Mouse (Mus musculus) C2C12 (cell line): ENCODE data around the gene Wasf2.

Source experiments
- CTCF ChIP-seq: IDR thresholded peaks from one replicate; pipeline ENCODE4 v1.5.1; 2011; ENCODE audit not compliant: control insufficient read depth, insufficient read depth, insufficient read length
- MAX ChIP-seq: IDR thresholded peaks from one replicate; pipeline ENCODE4 v1.6.1; 2011; ENCODE audit warnings: mild to moderate bottlenecking, control low read depth
- USF1 ChIP-seq: IDR thresholded peaks from one replicate; pipeline ENCODE4 v1.6.1; 2011; ENCODE audit warnings: low read depth, mild to moderate bottlenecking, control low read depth, moderate library complexity

DNA sequence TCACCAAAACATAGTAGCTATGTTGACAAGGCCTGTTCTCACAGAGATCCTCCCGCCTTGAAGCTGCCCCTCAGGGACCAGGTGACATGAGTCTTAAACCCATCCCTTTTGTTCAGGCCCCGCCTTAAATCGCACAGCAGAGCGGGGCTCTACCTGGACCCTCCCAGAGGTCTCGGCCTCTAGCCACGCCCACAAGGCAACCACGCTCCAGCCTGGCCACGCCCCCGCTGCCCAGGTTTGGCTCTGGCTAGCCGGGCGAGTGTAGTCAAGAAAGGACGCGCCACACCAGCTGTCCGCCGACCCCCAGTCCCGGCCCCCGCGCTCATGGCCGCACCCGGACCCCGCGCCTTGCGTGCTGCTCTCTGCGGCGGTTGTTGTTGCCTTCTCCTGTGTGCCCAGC is 90.4 kb downstream of the Wasf2 start:
- no peak for TF ChIP-seq CTCF
- no peak for TF ChIP-seq USF1
- no peak for TF ChIP-seq MAX
